Mouse (Mus musculus): ENCODE measurements around the gene Stac2. TPM values are rescaled to one million over a fixed set of nuclear protein-coding genes. Genes with fewer than 3 reads are reported as not detected.

The Stac2 gene
- polyA plus RNA-seq, 1 experiment: 9.6 TPM

GRCm38 (mm10) chr11:98011716-98012115, 41.5 kb downstream of the Stac2 start:
- H3K4me1 ChIP-seq (ENCODE audit: control insufficient read depth, insufficient read depth, low read length): no peaks in the 10 kb centered on the region
- H3K9ac ChIP-seq (ENCODE audit: low read depth, poor library complexity, severe bottlenecking): peak overlapping the region; percentile 20; the same call in 1 of the 2 replicates
- H3K4me3 ChIP-seq (ENCODE audit: low read depth, low read length): no peak overlapping the region
- no peak for TF ChIP-seq POLR2A (IDR thresholded peaks at IDR 0.05; ENCODE audit: insufficient read depth, low read length)
- TF ChIP-seq EP300 (IDR thresholded peaks at IDR 0.05; ENCODE audit: insufficient read depth, low read depth, low read length): no peak
- TF ChIP-seq CTCF (IDR thresholded peaks at IDR 0.05; ENCODE audit: low read depth, low read length): no peak
- no peaks in the 10 kb centered on the region for H3K9me3 ChIP-seq (replicated peaks; ENCODE audit: control insufficient read depth, insufficient read depth, low read length, poor library complexity, severe bottlenecking)
- no peak overlapping the region for H3K27ac ChIP-seq (ENCODE audit: insufficient read depth, low read length)
- no peaks in the 10 kb centered on the region for H3K36me3 ChIP-seq (ENCODE audit: control insufficient read depth, insufficient read depth, low read length, poor library complexity, severe bottlenecking)
- no peaks in the 10 kb centered on the region for H3K27me3 ChIP-seq (ENCODE audit: control insufficient read depth, insufficient read depth, low read length, poor library complexity, severe bottlenecking)

GRCm38 (mm10) chr11:98008087-98008486, 45.2 kb downstream of the Stac2 start:
- no peaks in the 10 kb centered on the region for H3K27me3 ChIP-seq (ENCODE audit: control insufficient read depth, insufficient read depth, low read length, poor library complexity, severe bottlenecking)
- H3K4me1 ChIP-seq (ENCODE audit: control insufficient read depth, insufficient read depth, low read length): peaks cover 3% of the 10 kb centered on the region
- no peaks in the 10 kb centered on the region for H3K9me3 ChIP-seq (replicated peaks; ENCODE audit: control insufficient read depth, insufficient read depth, low read length, poor library complexity, severe bottlenecking)
- no peak overlapping the region for H3K9ac ChIP-seq (ENCODE audit: low read depth, poor library complexity, severe bottlenecking)
- no peaks in the 10 kb centered on the region for H3K36me3 ChIP-seq (ENCODE audit: control insufficient read depth, insufficient read depth, low read length, poor library complexity, severe bottlenecking)
- no peak overlapping the region for H3K27ac ChIP-seq (ENCODE audit: insufficient read depth, low read length)
- TF ChIP-seq EP300 (IDR thresholded peaks at IDR 0.05; ENCODE audit: insufficient read depth, low read depth, low read length) (no peak), CTCF (IDR thresholded peaks at IDR 0.05; ENCODE audit: low read depth, low read length) (no peak), POLR2A (IDR thresholded peaks at IDR 0.05; ENCODE audit: insufficient read depth, low read length) (no peak)
- no peak overlapping the region for H3K4me3 ChIP-seq (ENCODE audit: low read depth, low read length)

- H3K9me3 ChIP-seq (replicated peaks; ENCODE audit: control insufficient read depth, insufficient read depth, low read length, poor library complexity, severe bottlenecking): no peaks in the 10 kb centered on the region
- H3K4me3 ChIP-seq (ENCODE audit: low read depth, low read length): no peak overlapping the region
- no peaks in the 10 kb centered on the region for H3K36me3 ChIP-seq (ENCODE audit: control insufficient read depth, insufficient read depth, low read length, poor library complexity, severe bottlenecking)
- TF ChIP-seq POLR2A (IDR thresholded peaks at IDR 0.05; ENCODE audit: insufficient read depth, low read length): no peak
- TF ChIP-seq EP300 (IDR thresholded peaks at IDR 0.05; ENCODE audit: insufficient read depth, low read depth, low read length): no peak
- no peak for TF ChIP-seq CTCF (IDR thresholded peaks at IDR 0.05; ENCODE audit: low read depth, low read length)
- no peak overlapping the region for H3K9ac ChIP-seq (ENCODE audit: low read depth, poor library complexity, severe bottlenecking)
- H3K27ac ChIP-seq (ENCODE audit: insufficient read depth, low read length): no peak overlapping the region
- peaks cover 3% of the 10 kb centered on the region for H3K4me1 ChIP-seq (ENCODE audit: control insufficient read depth, insufficient read depth, low read length)
- no peaks in the 10 kb centered on the region for H3K27me3 ChIP-seq (ENCODE audit: control insufficient read depth, insufficient read depth, low read length, poor library complexity, severe bottlenecking)
Observed at GRCm38 (mm10) chr11:98005686-98006085, 47.6 kb downstream of the Stac2 start.

- H3K36me3 ChIP-seq (ENCODE audit: control insufficient read depth, insufficient read depth, low read length, poor library complexity, severe bottlenecking): no peaks in the 10 kb centered on the region
- H3K9ac ChIP-seq (ENCODE audit: low read depth, poor library complexity, severe bottlenecking): peak overlapping the region; percentile 29
- H3K4me3 ChIP-seq (ENCODE audit: low read depth, low read length): peak overlapping the region; percentile 69
- peaks cover 3% of the 10 kb centered on the region for H3K4me1 ChIP-seq (ENCODE audit: control insufficient read depth, insufficient read depth, low read length)
- no peak overlapping the region for H3K27ac ChIP-seq (ENCODE audit: insufficient read depth, low read length)
- H3K27me3 ChIP-seq (ENCODE audit: control insufficient read depth, insufficient read depth, low read length, poor library complexity, severe bottlenecking): no peaks in the 10 kb centered on the region
- H3K9me3 ChIP-seq (replicated peaks; ENCODE audit: control insufficient read depth, insufficient read depth, low read length, poor library complexity, severe bottlenecking): no peaks in the 10 kb centered on the region
- no peak for TF ChIP-seq EP300 (IDR thresholded peaks at IDR 0.05; ENCODE audit: insufficient read depth, low read depth, low read length)
- TF ChIP-seq CTCF (IDR thresholded peaks at IDR 0.05; ENCODE audit: low read depth, low read length): no peak
- TF ChIP-seq POLR2A (IDR thresholded peaks at IDR 0.05; ENCODE audit: insufficient read depth, low read length): peak; percentile 83
Observed at GRCm38 (mm10) chr11:98005076-98005475, 48.2 kb downstream of the Stac2 start.

GRCm38 (mm10) chr11:98004161-98004560, 49.1 kb downstream of the Stac2 start:
- TF ChIP-seq EP300 (IDR thresholded peaks at IDR 0.05; ENCODE audit: insufficient read depth, low read depth, low read length) (no peak), CTCF (IDR thresholded peaks at IDR 0.05; ENCODE audit: low read depth, low read length) (no peak), POLR2A (IDR thresholded peaks at IDR 0.05; ENCODE audit: insufficient read depth, low read length) (no peak)
- H3K4me1 ChIP-seq (ENCODE audit: control insufficient read depth, insufficient read depth, low read length): peaks cover 3% of the 10 kb centered on the region
- H3K4me3 ChIP-seq (ENCODE audit: low read depth, low read length): no peak overlapping the region
- H3K9ac ChIP-seq (ENCODE audit: low read depth, poor library complexity, severe bottlenecking): peak overlapping the region; percentile 29; the same call in 1 of the 2 replicates
- no peak overlapping the region for H3K27ac ChIP-seq (ENCODE audit: insufficient read depth, low read length)
- H3K36me3 ChIP-seq (ENCODE audit: control insufficient read depth, insufficient read depth, low read length, poor library complexity, severe bottlenecking): no peaks in the 10 kb centered on the region
- no peaks in the 10 kb centered on the region for H3K9me3 ChIP-seq (replicated peaks; ENCODE audit: control insufficient read depth, insufficient read depth, low read length, poor library complexity, severe bottlenecking)
- H3K27me3 ChIP-seq (ENCODE audit: control insufficient read depth, insufficient read depth, low read length, poor library complexity, severe bottlenecking): no peaks in the 10 kb centered on the region

- H3K27me3 ChIP-seq (ENCODE audit: control insufficient read depth, insufficient read depth, low read length, poor library complexity, severe bottlenecking): no peaks in the 10 kb centered on the region
- no peaks in the 10 kb centered on the region for H3K36me3 ChIP-seq (ENCODE audit: control insufficient read depth, insufficient read depth, low read length, poor library complexity, severe bottlenecking)
- peaks cover 3% of the 10 kb centered on the region for H3K4me1 ChIP-seq (ENCODE audit: control insufficient read depth, insufficient read depth, low read length)
- peak overlapping the region; percentile 50 for H3K9ac ChIP-seq (ENCODE audit: low read depth, poor library complexity, severe bottlenecking)
- H3K4me3 ChIP-seq (ENCODE audit: low read depth, low read length): peak overlapping the region; percentile 26
- no peak overlapping the region for H3K27ac ChIP-seq (ENCODE audit: insufficient read depth, low read length)
- no peaks in the 10 kb centered on the region for H3K9me3 ChIP-seq (replicated peaks; ENCODE audit: control insufficient read depth, insufficient read depth, low read length, poor library complexity, severe bottlenecking)
- TF ChIP-seq EP300 (IDR thresholded peaks at IDR 0.05; ENCODE audit: insufficient read depth, low read depth, low read length) (no peak), POLR2A (IDR thresholded peaks at IDR 0.05; ENCODE audit: insufficient read depth, low read length) (no peak), CTCF (IDR thresholded peaks at IDR 0.05; ENCODE audit: low read depth, low read length) (no peak)
Observed at GRCm38 (mm10) chr11:98003171-98003671, 50.0 kb downstream of the Stac2 start.
